Mouse (Mus musculus) bone marrow macrophage, adult 2 months (primary cell): ENCODE data around the gene Dnah8.

Experiments
- CTCF ChIP-seq: IDR thresholded peaks from 2 replicates; pipeline ENCODE4 v1.5.1; 2012; ENCODE audit warnings: low read depth, mild to moderate bottlenecking, low read length, moderate library complexity
- POLR2A ChIP-seq: IDR thresholded peaks from 2 replicates; pipeline ENCODE4 v1.6.1; 2012; ENCODE audit warnings: mild to moderate bottlenecking, low read depth, low read length, borderline replicate concordance

- TF ChIP-seq POLR2A (no peak), CTCF (no peak)
These were observed 66.0 kb downstream of the Dnah8 start for GRCm38 (mm10) chr17:30690181-30690580.
